Mouse (Mus musculus): ENCODE results near the gene Dhx34.

Gene Dhx34

DNA sequence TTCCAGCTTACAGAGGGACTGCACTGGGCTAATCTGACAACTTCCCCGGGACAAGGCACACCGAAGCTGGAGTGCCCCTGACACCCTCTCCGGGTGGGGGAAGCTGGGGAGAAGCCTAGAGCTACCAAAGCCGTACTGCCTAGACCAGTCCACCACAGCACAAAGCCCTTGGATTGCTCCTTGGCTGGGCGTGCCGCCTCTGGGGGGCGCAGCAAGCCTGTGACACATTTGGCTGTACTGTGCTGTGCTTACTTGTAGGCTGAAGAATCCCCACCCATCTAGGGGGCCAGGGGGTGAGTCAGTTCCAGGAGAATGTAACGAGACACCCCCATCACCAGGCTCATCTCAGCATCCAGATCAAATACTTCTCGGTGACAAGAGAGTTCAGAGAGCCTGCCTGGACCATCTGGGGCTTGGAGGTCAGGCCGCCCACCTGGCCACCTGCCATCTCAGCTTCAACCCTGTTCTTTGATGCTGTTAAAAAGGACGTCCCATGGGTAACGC, 10.9 kb downstream of the Dhx34 start:
- in situ Hi-C loops (cut with MseI, MboI), result no loop called here

DNA sequence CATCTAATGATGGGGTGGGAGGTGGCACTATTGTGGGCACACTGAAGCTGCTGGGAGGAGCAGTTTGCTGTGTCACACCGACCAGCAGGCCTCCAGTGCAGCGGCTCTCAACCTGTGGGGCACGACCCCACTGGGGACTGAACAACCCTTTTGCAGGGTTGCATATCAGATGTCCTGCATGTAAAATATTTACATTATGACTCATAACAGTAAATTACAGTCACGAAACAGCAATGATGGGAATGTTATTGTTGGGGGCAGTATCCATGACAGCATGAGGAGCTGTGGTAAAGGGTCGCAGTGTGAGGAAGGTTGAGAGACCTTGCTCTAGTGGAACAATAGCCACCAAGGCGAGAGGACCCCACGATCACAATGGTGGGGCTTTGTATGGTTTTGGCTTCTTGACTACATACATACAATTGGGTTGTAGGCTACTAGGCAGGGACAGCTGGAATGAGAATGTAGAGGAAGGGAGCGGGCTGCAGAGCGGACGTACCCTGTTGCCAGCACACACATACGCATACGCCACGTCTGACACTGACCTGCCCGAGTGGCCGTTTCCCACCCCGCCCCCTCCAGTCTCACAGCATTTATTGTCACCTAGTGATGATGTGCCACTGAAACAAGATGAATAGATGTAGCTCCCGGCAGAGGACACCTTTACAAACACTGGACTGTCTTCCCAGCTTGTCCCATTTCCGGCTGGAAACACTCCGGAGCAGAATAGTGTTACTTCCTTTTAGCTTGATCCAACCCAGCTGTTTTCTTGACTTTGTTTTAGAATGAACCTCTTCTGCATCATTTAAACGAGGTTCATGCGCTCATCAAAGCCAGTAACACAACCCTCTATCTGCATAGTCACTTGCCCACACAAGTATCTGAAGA, 12.8 kb downstream of the Dhx34 start:
- in situ Hi-C loops (cut with MseI, MboI), result no loop called here

DNA sequence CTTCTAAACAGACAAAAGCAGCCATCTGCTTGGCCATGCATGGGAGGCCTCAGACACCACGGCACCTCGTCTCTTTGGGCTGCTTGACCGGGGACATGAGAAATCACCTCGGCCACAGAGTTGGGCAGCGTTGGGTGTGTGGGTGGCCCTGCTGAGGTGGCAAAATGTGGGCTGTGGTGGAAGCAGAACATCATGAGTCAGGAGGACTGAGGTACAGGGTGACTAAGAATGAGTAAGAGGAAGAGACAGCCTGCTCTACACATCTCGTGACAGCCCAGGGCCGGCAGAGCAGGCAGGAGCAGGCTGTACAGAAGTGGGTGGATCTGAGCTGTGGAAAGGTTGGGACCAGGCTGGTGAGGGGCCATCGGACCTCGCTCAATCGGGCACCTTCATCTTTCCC, 14.3 kb downstream of the Dhx34 start:
- in situ Hi-C loops (cut with MseI, MboI), result no loop called here

DNA sequence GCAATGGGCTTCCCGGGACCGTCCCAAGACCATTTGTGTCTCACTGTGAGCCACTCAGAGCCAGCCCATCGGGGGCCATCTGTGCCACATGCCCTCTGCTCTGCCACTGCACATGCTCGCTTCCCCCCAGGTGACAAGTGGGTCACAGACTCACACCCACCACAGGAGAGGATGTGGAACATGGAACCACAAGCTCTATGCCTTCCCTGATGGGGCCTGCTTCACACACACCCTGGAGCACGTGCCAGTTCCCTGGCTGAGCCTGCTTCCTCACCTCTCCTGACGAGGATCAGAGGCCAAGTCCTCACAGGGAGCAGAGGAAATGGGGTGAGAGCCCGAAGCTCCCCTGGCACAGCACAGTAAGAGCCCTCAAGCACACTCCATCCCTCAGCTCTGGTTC, 14.8 kb downstream of the Dhx34 start:
- in situ Hi-C loops (cut with MseI, MboI), result no loop called here

DNA sequence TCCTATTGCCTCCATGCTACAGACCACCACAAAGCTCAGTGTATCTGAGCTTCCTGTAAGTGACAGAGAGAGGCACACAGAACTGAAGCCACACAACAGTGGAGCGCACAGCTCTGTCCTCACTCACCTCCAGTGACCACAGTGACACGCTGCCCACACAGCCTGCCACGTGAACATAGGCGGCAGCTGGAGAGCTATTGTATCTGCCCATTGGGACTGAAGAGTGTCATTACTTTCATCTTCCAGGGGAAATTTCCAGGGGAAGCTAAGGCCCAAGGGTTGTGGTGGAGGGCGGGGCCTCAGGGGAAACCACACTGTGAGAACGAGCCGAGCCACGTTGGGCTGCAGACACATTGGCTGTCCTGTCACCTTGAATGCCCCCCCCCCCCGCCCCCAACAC, 17.0 kb downstream of the Dhx34 start:
- in situ Hi-C loops (cut with MseI, MboI), result no loop called here

DNA sequence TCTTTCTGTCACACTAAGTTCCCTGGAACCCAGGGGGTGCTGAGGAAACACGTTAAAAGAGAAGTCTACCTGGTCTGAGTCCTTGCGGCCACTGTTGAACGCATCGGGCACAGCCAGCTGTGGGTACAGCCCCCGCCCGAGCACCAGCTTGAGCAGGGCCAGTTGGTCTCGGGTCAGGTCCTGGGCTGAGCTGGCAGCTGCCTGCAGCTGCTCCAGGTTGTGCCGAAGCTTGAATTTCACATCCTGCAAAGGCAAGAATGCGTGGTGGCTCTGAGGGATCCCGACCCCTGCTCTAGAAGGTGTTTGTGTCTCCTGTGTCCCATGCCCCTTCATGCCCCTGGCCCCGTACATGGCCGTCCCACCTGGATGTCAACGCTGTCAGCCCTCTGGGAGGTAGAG, 18.3 kb downstream of the Dhx34 start:
- in situ Hi-C loops (cut with MseI, MboI), result no loop called here

DNA sequence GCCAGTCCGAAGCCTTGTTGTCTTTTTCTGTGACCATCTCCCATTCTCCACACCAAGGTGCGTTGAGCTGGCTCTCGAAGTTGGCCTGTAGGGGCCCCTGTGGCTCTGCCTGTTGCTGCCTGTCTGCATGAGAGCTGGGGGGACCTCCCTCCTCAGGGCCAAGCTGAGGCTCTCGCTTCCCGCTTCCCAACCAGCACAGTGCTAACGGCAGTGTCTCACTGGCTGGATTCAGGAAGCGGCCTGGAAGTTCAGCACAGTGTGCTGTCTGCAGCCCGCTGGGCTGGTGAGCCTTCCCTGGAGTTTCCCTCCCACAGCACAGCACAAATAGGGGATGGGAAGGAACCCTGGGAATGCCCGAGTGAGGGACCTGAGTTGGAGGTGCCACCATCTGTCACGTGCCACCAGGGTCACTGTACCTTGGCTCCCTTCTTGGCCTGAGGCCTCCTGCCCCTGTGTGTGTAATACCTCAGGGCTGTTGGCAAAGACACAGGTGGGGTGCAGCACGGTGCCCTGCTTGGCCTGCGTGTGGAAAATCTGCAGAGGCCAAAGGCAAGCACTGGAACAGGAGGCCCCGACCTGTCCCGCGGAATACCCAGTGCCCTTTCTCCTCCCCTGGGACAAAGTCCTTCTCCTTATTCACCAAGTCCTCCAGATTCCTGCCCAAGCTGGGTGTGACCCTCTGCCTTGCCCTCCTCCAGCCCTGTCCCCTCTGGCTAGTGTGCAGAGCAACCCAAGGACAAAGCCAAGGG, 18.9 kb downstream of the Dhx34 start:
- in situ Hi-C loops (cut with MseI, MboI), result no loop called here

DNA sequence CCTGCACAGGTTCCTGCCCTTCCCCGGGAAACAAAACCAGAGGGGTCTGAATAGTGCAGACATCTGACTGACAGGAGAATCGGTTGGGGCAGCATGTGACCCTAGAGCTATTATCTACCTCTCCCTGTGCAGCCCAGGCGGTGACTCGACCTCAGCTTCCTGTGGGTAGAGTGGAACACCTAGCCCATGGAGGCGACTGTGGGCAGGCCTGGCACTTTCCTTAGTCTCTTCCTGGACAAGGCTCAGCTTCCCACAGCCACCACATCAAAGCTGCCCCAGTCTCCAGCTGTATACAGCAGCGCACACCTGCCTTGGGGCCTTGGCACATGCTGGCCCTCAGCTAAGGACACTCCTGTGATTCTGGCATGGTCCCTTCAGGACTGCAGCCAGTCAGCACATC, 20.7 kb downstream of the Dhx34 start:
- in situ Hi-C loops (cut with MseI, MboI), result no loop called here

DNA sequence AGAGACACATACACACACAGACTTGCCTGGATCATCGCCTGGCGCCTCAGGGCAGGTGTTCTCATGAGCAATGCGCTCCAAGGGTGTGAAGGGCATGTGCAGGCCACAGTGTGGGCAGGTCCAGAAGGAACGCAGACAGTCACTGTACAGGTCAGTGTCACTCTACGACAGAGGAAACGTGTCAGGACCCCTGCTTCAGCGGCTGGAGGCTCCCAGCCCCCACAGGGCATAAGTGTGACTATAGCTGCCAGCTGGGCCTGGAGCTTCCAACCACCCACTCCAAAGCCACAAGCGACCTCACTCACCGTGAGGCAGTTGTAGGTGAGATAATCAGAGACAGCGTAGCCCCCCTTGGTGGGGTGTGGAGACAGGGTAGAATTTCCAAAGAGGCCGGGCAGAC, 23.3 kb downstream of the Dhx34 start:
- in situ Hi-C loops (cut with MseI, MboI), result no loop called here

DNA sequence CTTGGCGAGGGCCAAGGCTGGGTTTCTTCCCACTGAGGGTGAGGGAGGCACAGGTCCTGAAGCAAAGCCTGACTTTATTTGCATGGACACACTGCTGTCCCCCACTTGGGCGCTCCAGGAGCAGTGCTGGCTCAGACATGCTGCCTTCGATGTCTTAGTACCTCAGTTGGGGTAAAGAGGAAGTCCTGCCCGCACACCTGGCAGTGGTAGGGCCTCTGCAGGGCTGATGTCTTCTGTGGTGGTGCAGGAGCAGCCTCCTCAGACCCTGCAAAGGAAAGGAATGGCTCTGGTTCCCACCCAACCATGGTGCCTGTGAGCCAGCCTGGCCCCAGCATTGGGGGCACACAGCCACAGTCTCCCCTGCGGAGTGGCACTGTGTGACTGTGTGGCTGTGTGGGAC, 24.7 kb downstream of the Dhx34 start:
- in situ Hi-C loops (cut with MseI, MboI), result no loop called here

DNA sequence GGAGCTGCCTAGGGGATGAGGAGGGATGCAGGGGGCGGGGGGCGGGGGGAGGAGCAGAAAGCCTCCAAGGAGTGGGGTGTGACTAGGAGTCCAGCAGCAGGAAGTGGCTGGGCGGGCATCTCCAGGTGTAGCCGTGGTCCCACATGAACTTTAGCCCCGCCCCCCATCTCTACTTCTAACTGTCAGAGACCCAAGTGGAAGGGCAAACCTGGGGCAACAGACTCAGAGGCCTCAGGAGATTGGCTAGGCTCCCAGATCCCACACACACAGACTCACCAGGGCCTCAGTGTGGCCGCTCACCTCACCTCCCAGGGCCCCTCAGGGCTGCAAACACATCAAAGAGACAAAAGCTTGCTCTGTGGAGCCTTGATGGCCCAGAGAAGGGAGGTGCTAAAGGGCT, 25.2 kb downstream of the Dhx34 start:
- in situ Hi-C loops (cut with MseI, MboI), result no loop called here

DNA sequence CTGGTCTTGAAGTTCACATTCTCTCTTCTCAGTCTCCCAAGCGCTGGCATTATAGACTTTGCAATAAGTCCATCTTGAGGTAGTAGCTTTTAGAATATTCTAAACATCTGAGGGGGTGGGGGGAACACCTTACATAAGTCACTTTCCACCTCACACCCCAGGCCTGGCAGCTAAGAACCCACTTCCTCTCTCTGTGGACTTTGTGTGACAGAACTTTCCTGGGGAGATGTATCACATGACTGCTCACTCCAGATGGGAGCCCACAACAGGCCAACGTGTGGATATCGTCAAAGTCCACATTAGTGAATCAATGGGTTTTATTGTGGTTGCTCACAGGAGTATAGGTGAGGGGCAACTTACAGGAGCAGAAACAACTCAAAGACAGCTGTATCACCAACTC, 28.1 kb downstream of the Dhx34 start:
- in situ Hi-C loops (cut with MseI, MboI), result loop anchor here (5.0 kb wide), 2 partner anchors 69 to 79 kb away; partner anchors contain the start of gene Inafm1 (in 1 of the 2)

DNA sequence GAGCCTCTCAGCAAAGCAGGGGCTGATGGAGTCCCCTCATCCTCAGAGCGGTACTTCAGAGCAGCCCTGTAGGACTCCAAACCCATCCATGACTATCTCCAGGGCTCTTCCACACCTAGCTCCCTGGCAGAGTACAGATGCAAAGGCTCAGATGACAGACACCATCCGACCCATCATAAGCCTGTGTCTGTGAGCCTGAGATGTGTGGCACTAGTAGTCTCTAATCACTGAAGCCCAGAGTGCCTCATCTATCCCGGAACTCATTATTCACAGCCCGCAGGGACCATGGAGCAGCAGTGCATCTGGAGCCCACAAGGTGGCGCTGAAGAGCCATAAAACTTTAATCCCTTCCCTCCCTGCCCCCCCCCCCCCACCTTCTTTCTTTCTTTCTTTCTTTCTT, 29.5 kb downstream of the Dhx34 start:
- in situ Hi-C loops (cut with MseI, MboI), result loop anchor here (5.0 kb wide), 2 partner anchors 70 to 80 kb away; partner anchors contain the start of gene Inafm1 (in 1 of the 2)

DNA sequence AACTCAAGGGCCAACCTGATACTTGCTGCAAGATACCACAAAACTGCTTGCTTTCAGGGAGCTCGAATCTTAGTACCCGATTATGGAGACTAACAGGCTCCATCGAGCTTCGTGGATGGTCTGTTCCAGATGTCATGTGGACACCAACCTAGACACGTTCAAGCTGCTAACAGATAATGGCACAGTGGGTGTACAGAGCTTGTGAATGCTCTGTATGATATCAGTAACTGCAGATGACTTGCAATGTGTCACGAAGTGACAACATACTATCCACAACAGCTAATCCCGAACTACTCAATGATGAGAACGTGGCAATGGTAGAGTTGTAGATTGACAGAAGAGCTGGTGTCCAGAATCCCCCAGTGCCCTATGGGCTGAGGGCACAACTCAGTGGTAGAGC, 34.3 kb downstream of the Dhx34 start:
- in situ Hi-C loops (cut with MseI, MboI), result no loop called here

DNA sequence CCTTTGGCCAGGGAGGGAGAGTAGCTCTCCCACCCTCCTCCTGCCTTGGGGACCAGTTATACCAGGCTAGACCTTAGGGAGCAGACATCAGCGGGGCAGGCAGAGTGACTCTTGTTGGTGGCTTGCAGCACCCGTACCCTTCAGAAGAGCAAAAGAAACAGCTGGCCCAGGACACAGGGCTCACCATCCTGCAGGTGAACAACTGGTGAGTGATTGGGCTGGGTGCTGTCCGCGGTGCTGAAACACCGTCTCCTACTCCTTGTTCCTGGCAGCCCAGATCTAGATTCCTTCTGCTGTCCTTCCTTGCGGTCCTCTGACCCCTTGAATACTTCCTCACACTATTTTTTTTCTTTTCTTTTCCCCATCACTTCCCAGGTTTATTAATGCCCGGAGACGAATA, 38.2 kb downstream of the Dhx34 start:
- in situ Hi-C loops (cut with MseI, MboI), result no loop called here

DNA sequence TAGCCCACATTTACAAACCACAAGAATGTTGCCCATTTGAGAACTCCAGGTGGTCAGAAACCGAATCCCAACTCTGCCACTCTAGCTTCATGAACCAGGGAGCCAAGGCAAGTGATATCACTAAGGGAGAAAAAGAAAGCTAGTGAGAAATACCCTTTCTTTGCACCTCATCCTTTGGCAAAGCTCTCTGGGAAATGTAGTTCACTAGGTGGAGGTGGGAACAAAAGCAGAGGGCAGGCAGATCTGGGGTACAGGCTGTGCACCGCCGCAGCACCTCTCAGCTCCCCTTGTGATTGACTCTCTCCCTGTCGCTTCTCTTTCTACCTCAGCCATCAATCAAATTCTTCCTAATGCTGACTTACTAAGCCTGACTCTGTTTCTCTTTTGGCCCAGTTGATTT, 43.7 kb downstream of the Dhx34 start:
- in situ Hi-C loops (cut with MseI, MboI), result no loop called here

DNA sequence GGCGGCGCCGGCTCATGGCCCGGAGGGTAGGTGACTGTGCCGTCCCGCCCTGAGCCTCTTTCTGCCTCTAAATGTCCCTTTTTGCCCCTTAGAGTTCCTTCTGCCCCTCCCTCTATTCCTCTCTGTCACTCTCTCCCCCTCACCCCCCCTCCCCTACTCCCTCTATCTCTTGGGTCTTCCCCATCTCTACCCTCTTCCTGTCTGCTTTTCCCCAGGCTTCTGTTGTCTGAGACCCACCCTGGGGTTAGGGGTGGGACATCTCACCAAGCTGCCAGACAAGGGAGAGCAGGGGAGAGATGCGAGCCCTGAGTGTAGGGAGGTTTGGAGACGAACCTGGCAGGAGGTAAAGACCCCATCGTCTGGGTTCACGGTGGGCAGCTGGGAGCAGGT, 46.3 kb downstream of the Dhx34 start:
- in situ Hi-C loops (cut with MseI, MboI), result no loop called here

DNA sequence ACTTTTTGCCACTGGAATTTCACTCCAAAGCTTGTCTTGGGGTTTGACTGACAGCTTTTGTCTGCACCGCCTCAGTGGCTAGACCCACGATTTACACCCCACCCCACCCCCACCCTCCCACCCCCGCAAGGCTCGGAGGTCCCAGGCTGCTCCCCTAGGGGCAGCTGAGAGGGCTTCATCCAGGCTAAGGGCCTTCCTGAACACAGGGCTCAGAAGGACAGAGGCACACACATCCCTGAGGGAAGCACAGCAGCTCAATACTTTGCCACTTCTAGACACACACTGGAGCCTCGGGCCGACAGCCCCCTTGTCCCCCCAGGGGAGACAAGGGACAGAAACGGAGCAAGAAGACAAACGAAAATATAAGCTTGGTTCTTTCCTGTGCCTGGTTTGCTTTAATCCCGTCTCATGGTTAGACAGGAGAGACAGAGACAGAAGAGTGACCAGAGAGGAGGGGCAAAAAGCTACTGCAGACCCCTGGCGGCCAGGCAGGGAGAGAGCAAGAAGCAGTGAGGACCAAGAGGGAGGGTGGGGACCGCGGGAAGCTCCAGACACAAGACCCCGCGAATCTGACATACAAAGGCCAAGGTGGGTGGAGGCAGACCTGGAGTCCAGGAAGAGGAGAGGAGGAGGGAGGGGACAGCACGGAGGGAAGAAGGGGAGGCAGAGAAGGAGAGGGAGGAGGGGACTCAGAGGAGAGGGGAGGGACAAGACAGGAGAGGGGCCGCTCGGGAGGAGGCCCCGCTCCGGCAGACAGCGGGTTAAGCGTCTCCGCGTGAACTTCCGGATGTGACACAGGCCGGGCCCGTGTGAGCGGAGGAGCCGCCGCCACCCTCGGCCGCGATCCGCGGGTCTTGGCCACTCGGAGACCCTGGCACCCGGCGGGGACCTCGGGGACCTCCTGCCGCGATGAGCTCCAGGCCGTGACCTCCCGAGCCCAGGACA, 47.0 kb downstream of the Dhx34 start, which contains the start of gene Meis3:
Gene Meis3, plus strand, starts transcription at position 494 of the 945 bp plus-strand sequence.
- in situ Hi-C loops (cut with MseI, MboI), result no loop called here

DNA sequence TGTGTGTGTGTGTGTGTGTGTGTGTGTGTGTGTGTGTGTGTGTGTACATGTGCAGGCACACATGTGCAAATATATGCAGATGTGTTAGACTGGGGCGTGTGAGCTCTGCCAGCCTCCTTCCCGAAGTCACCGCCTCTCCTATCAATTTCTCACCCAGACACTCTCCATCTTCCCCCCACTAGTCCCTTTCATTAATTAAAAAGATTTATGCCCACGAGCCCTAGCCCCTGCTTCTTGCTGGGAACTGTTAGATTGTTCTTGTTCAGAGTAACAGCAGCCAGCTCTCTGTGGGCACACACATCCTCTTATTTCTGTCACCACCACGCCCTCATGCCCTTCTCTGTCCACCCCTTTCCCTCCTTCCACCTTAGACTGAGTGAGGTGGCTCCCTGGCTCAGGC, 48.7 kb downstream of the Dhx34 start:
- in situ Hi-C loops (cut with MseI, MboI), result no loop called here

DNA sequence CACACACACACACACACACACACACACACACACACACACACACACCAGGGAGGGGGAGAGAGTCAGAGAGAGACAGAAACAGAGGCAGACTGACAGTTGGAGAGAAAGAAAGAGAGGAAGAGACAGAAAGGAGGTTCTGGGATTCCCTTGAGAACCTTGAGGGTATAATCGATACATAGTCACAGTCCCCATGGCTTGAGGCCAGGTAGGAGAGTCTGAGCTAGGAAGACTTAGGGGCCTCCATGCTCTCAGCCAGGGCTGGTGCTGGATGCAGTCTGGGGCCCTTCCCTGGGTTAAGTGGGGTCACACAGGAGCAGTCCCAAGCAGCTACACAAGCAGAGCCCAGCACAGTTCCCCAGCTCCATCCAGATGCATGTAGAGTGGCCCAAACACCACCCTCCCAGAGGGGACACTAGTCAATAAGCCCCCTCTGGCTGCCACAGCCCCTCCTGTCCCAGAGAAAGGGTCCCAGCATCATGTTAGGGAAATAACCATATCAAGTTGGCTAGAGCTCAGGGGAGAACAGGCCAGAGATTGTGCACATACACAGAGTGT, 49.2 kb downstream of the Dhx34 start:
- in situ Hi-C loops (cut with MseI, MboI), result no loop called here

DNA sequence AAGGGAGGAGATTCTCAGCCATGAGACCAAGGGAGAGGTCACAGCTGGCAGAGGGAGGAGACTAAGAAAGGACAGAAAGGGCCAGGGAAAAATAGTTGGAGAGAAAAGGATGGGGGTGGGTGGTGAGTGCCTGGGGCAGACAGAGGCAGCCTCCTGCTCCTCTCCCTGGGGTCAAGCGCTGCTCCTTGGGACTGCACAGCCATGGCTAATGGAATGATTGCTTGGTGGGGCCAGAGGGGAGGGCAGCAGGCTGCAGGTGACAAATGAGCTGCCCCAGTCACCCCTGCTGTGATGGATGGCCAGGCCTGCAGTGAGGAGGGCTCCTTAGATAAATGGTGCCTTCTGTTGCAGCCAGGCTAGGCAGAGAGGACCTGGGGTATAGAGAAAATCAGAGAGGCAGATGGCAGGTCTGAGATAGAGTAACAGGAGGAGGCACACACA, 49.7 kb downstream of the Dhx34 start:
- in situ Hi-C loops (cut with MseI, MboI), result no loop called here

Measured in mouse trophoblast stem cell (cell line).